Mouse (Mus musculus) kidney, adult 2 months (tissue): ENCODE data around the gene Sh2d3c. TPM values are rescaled to one million over a fixed set of nuclear protein-coding genes. Genes with fewer than 3 reads are reported as not detected.

Experiments
- DNase-seq: peaks from one replicate; pipeline ENCODE4 v3.0.0; 2021
- H3K27ac ChIP-seq: fragments of 200-500 bp; 2 replicates; pipeline ENCODE4 v1.5.1; 2012; ENCODE audit warnings: low read depth, low read length, control low read depth, inconsistent platforms; ENCODE audit not compliant: insufficient read depth
- H3K27me3 ChIP-seq: fragments of 200-500 bp; replicated peaks from 2 replicates; pipeline ENCODE4 v1.6.1; 2012; ENCODE audit warnings: mild to moderate bottlenecking, moderate library complexity, low read length, inconsistent platforms; ENCODE audit not compliant: control insufficient read depth, insufficient read depth
- H3K36me3 ChIP-seq: fragments of 200-500 bp; 2 replicates; pipeline ENCODE4 v1.6.1; 2012; ENCODE audit warnings: mild to moderate bottlenecking, moderate library complexity, low read length, inconsistent platforms; ENCODE audit not compliant: control insufficient read depth, insufficient read depth
- H3K4me1 ChIP-seq: fragments of 200-500 bp; 2 replicates; pipeline ENCODE4 v1.6.1; 2011; ENCODE audit warnings: low read length; ENCODE audit not compliant: control insufficient read depth, insufficient read depth
- H3K4me3 ChIP-seq: fragments of 200-500 bp; 2 replicates; pipeline ENCODE4 v1.5.1; 2011; ENCODE audit warnings: mild to moderate bottlenecking, low read depth, low read length, control low read depth; ENCODE audit not compliant: insufficient read depth
- CTCF ChIP-seq: fragments of 200-500 bp; conservative IDR thresholded peaks from 2 replicates; pipeline ENCODE4 v1.5.1; 2011; ENCODE audit warnings: low read depth, mild to moderate bottlenecking, control low read depth, low read length, moderate library complexity, mixed read lengths; ENCODE audit not compliant: insufficient read depth, insufficient read length
- POLR2A ChIP-seq: fragments of 200-500 bp; IDR thresholded peaks from one replicate; pipeline ENCODE4 v1.6.1; 2011; ENCODE audit warnings: low read depth, low read length, control low read depth
- WGBS: fragments of 180-500 bp; shearing (Covaris S2); methylation state at CpG from one replicate; pipeline ENCODE4 v1.1.7; 2018; 5-methylcytosine and 5-hydroxymethylcytosine counted together
- polyA plus RNA-seq: library from polyadenylated mRNA; depleted of rRNA; stranded (reverse); fragments of >200 nt; gene quantifications from 2 replicates; pipeline ENCODE4 v1.2.3, GENCODE M21; 2012

Sh2d3c gene
- polyA plus RNA-seq, 1 experiment: 30.4 TPM

DNA sequence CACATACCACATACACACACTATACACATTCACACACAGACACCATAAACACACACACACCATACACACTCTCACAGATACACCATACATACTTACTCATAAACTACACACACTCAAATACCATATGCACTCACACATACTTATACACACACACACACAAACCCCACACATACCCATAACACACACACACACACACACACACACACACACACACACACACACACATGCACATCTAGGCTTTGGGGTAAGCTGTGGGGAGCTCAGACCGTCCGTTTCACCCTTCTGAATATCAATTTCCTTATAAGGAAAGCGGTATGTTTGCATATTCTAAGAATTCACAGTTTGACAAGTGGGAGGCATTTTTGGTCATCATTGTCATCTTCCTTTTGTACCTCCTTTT is 1.7 kb downstream of the Sh2d3c start:
- DNase-seq: no peak
- Histone ChIP-seq H3K4me3 (no peak overlapping the region), H3K4me1 (peaks cover 3% of the 10 kb centered on the region; the same call in 1 of the 2 replicates), H3K27me3 (no peaks in the 10 kb centered on the region), H3K27ac (no peak overlapping the region), H3K36me3 (no peaks in the 10 kb centered on the region)
- TF ChIP-seq POLR2A (no peak), CTCF (no peak)
- 67% methylated on average over 3 of the region's 3 CpGs for WGBS

- Histone ChIP-seq H3K27me3 (no peaks in the 10 kb centered on the region), H3K4me3 (no peak overlapping the region), H3K27ac (no peak overlapping the region), H3K4me1 (peaks cover 3% of the 10 kb centered on the region; the same call in 1 of the 2 replicates), H3K36me3 (no peaks in the 10 kb centered on the region)
- WGBS: 85% methylated on average over 4 of the region's 4 CpGs
- no peak for DNase-seq
- no peak for TF ChIP-seq POLR2A
- TF ChIP-seq CTCF: no peak
These were observed 3.3 kb downstream of the Sh2d3c start for GRCm38 (mm10) chr2:32724149-32724548.

DNA sequence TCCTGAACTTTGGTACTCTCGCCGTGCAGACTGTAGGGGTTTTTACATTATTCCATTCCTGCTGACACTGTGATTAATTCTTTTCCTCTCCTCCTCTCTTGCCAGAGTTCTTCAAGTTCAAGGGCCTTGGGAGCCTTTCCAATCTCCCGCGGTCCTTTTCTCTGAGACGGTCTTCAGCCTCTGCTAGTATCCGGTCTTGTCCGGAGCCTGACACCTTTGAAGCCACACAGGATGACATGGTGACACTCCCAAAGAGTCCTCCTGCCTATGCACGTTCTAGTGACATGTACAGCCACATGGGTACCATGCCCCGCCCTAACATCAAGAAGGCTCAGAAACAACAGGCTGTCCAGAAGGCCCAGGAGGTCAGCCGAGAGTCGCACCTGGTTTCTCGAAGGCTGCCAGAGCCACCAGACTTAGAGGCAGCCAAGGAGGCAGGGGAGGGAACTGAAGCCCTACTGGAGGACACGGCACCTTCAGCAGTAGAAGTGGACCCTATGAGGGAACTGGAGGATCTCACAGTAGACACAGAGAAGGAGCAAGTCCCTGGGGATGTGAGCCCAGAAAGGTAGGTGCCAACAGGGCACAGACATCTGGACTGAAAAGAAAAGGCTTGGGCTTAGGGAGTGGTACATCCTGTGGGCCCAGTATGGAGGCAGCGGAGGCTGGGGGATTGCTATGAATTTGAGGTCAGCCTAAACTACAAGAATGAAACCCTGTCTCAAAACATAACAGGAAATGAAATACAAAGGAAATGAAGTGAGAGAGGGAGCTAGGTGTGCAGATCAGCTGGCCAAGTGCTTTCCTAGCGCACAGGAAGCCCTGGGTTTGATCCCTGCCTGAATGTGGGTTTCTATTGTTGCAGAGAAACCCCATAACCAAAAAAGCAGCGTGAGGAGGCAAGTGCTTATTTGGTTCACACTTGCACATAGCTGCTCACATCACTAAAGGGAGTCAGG is 4.3 kb downstream of the Sh2d3c start:
- no peak overlapping the region for H3K4me3 ChIP-seq
- H3K36me3 ChIP-seq: no peaks in the 10 kb centered on the region
- 50% methylated on average over 16 of the region's 16 CpGs for WGBS
- H3K27me3 ChIP-seq: no peaks in the 10 kb centered on the region
- H3K27ac ChIP-seq: no peak overlapping the region
- peak; percentile 70 for DNase-seq
- peaks cover 3% of the 10 kb centered on the region; the same call in 1 of the 2 replicates for H3K4me1 ChIP-seq
- TF ChIP-seq POLR2A: no peak
- TF ChIP-seq CTCF: no peak

- Histone ChIP-seq H3K36me3 (no peaks in the 10 kb centered on the region), H3K4me1 (peaks cover 3% of the 10 kb centered on the region; the same call in 1 of the 2 replicates), H3K27ac (no peak overlapping the region), H3K27me3 (no peaks in the 10 kb centered on the region), H3K4me3 (peak overlapping the region; percentile 66)
- TF ChIP-seq POLR2A (peak; percentile 92), CTCF (no peak)
- WGBS: 1% methylated on average over 16 of the region's 16 CpGs
- DNase-seq: peak; percentile 99
These were observed 6.6 kb downstream of the Sh2d3c start for GRCm38 (mm10) chr2:32727435-32727834.

- peak overlapping the region; percentile 56; the same call in 1 of the 2 replicates for H3K27ac ChIP-seq
- peak overlapping the region; percentile 66 for H3K4me3 ChIP-seq
- no peaks in the 10 kb centered on the region for H3K27me3 ChIP-seq
- WGBS: 64% methylated on average over 7 of the region's 7 CpGs
- no peaks in the 10 kb centered on the region for H3K36me3 ChIP-seq
- DNase-seq: peak; percentile 87
- peaks cover 3% of the 10 kb centered on the region; the same call in 1 of the 2 replicates for H3K4me1 ChIP-seq
- TF ChIP-seq CTCF: no peak
- no peak for TF ChIP-seq POLR2A
These were observed 7.6 kb downstream of the Sh2d3c start for GRCm38 (mm10) chr2:32728463-32728862.

DNA sequence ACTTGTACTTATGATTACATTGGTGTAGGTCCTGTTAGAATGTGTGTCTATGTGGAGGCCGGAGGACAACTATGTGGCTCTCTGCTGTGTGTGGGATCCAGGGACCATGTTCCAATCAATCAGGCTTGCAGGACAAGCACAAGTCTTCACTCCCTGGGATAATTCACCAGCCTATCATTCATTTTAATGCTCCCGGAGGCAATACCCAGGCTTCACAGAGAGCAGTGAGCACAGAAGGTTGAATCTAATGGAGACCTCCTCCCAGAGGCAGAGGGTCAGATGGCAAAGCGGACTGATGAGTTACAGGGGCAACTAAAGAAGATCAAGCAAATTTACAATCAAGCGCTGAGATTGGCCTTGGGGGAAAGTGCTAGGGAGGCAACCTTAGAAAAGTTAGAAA is 8.7 kb downstream of the Sh2d3c start:
- H3K36me3 ChIP-seq: no peaks in the 10 kb centered on the region
- H3K27me3 ChIP-seq: no peaks in the 10 kb centered on the region
- no peak for DNase-seq
- H3K27ac ChIP-seq: no peak overlapping the region
- H3K4me3 ChIP-seq: peak overlapping the region; percentile 9; the same call in 1 of the 2 replicates
- peaks cover 3% of the 10 kb centered on the region; the same call in 1 of the 2 replicates for H3K4me1 ChIP-seq
- WGBS: 73% methylated on average over 4 of the region's 4 CpGs
- no peak for TF ChIP-seq POLR2A

GRCm38 (mm10) chr2:32730854-32731253 is 10.0 kb downstream of the Sh2d3c start:
- no peaks in the 10 kb centered on the region; the same call in 1 of the 2 replicates for H3K4me1 ChIP-seq
- no peak for TF ChIP-seq POLR2A
- no peak for TF ChIP-seq CTCF
- no peaks in the 10 kb centered on the region for H3K27me3 ChIP-seq
- WGBS: 37% methylated on average over 11 of the region's 11 CpGs
- no peak for DNase-seq
- H3K4me3 ChIP-seq: peak overlapping the region; percentile 20; the same call in 1 of the 2 replicates
- peak overlapping the region; percentile 60; the same call in 1 of the 2 replicates for H3K27ac ChIP-seq
- no peaks in the 10 kb centered on the region for H3K36me3 ChIP-seq
